ENCODE assay signal across 14 mouse cellular contexts in genomic region chr3:69773356-69773755, GRCm38 (mm10).
"Had no signal": no experiment of that assay in that cellular context is flagged by ENCODE, and none has a peak within 500 bp of the region (broad histone marks: within the 10 kb centered on the region; RNA-seq: fewer than 3 reads in every experiment).

No protein-coding gene starts in this region.

- H3K27me3 ChIP-seq: limb, embryonic 13.5 days; midbrain, embryonic 13.5 days; neural tube, embryonic 15.5 days had no signal

- H3K9ac ChIP-seq: limb, embryonic 13.5 days; liver, embryonic 14.5 days; midbrain, embryonic 13.5 days; neural tube, embryonic 15.5 days had no signal

- DNase-seq: kidney, adult 8-10 months; kidney, postnatal 25 days; layer of hippocampus, postnatal 36 days; left cerebral cortex, postnatal 4 days; lung, adult 18-20 months; lung, postnatal 4 days; right cerebral cortex, adult 18-20 months; right cerebral cortex, postnatal 25 days; thymus, postnatal 4 days had no signal

- ATAC-seq: midbrain, embryonic 13.5 days had no signal

- H3K36me3 ChIP-seq: limb, embryonic 13.5 days; midbrain, embryonic 13.5 days; neural tube, embryonic 15.5 days had no signal

- H3K9me3 ChIP-seq: limb, embryonic 13.5 days; midbrain, embryonic 13.5 days; neural tube, embryonic 15.5 days had no signal

- H3K4me3 ChIP-seq: limb, embryonic 13.5 days; midbrain, embryonic 13.5 days; myocyte; neural tube, embryonic 15.5 days had no signal

- H3K4me1 ChIP-seq: limb, embryonic 13.5 days; midbrain, embryonic 13.5 days; neural tube, embryonic 15.5 days had no signal

- H3K4me2 ChIP-seq: limb, embryonic 13.5 days; midbrain, embryonic 13.5 days; neural tube, embryonic 15.5 days had no signal

- H3K27ac ChIP-seq: limb, embryonic 13.5 days; liver, embryonic 14.5 days; midbrain, embryonic 13.5 days; neural tube, embryonic 15.5 days had no signal
